ENCODE assay signal across 17 mouse cellular contexts in the genomic region with DNA sequence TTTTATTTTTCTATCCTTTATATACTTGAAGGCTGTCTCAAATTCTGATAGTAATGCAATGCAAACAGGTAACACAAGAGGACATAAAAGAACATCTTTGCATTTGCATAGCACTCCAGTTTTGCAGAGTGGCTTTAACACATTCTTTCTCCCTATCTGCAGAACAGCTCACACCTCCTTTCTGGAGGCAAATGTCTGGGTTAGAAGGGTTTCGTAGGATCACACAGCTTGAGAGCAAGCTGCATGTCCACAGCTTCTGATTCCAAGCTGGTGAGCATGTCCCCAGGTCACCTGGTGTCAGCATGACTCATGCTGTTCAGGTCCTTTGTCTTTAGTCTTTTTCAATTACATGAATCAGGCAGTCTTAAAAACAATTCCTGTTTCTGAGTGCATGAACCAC.
"Had no signal": no experiment of that assay in that cellular context is flagged by ENCODE, and none has a peak within 500 bp of the region (broad histone marks: within the 10 kb centered on the region; RNA-seq: fewer than 3 reads in every experiment).

No protein-coding gene starts in this region.

- H3K27me3 ChIP-seq: lung, embryonic 15.5 days; midbrain, embryonic 13.5 days; midbrain, embryonic 15.5 days; neural tube, embryonic 12.5 days; stomach, embryonic 15.5 days had no signal

- H3K9me3 ChIP-seq: lung, embryonic 15.5 days; midbrain, embryonic 10.5 days; midbrain, embryonic 13.5 days; midbrain, embryonic 15.5 days; neural tube, embryonic 12.5 days; stomach, embryonic 15.5 days had no signal

- H3K4me1 ChIP-seq: lung, embryonic 15.5 days; neural tube, embryonic 12.5 days; stomach, embryonic 15.5 days had no signal

- ATAC-seq: liver, postnatal 0 days; lung, postnatal 0 days; midbrain, embryonic 13.5 days; midbrain, embryonic 15.5 days had no signal

- H3K27ac ChIP-seq: lung, embryonic 15.5 days; macrophage; midbrain, embryonic 10.5 days; midbrain, embryonic 13.5 days; midbrain, embryonic 15.5 days; neural tube, embryonic 12.5 days; stomach, embryonic 15.5 days; stomach, postnatal 0 days had no signal

- H3K4me2 ChIP-seq: lung, embryonic 15.5 days; midbrain, embryonic 13.5 days; midbrain, embryonic 15.5 days; neural tube, embryonic 12.5 days; stomach, embryonic 15.5 days had no signal

- H3K4me3 ChIP-seq: lung, embryonic 15.5 days; midbrain, embryonic 10.5 days; midbrain, embryonic 13.5 days; midbrain, embryonic 15.5 days; neural tube, embryonic 12.5 days; stomach, embryonic 15.5 days had no signal

- H3K36me3 ChIP-seq: lung, embryonic 15.5 days; midbrain, embryonic 10.5 days; midbrain, embryonic 13.5 days; midbrain, embryonic 15.5 days; neural tube, embryonic 12.5 days; stomach, embryonic 15.5 days had no signal

- DNase-seq: liver, postnatal 0 days; lung, adult 2 months; lung, postnatal 14 days; lung, postnatal 36 days; right cerebral cortex, postnatal 14 days; thymus, adult 2 months; thymus, postnatal 25 days; thymus, postnatal 4 days had no signal

- H3K9ac ChIP-seq: liver, postnatal 0 days; lung, embryonic 15.5 days; midbrain, embryonic 13.5 days; midbrain, embryonic 15.5 days; neural tube, embryonic 12.5 days; stomach, embryonic 15.5 days had no signal
